Mouse (Mus musculus): Measurements from ENCODE around the gene Gm42878. TPM values are rescaled to one million over a fixed set of nuclear protein-coding genes. Genes with fewer than 3 reads are reported as not detected.

Gm42878 gene
- total and polyA plus RNA-seq, 3 experiments: 1.0 TPM; not detected in 2

GRCm38 (mm10) chr5:121566035-121566681 lies 20.9 kb upstream of the Gm42878 start:
- dilution Hi-C loops (cut with MboI; ENCODE audit: extremely low pct_ligation_motif_present, extremely low pct_unique_long_range_greater_than_20kb, low sequenced_read_pairs): no loop called here
- no peak for TF ChIP-seq CHD2 (IDR thresholded peaks at IDR 0.05; ENCODE audit: low read length)
- H3K4me1 ChIP-seq (ENCODE audit: control insufficient read depth in 1 of 2, insufficient read depth in 2 of 2): peaks cover 0 to 11% of the 10 kb centered on the region in 2 experiments; a peak in 2 of 4 replicates
- H3K9ac ChIP-seq (ENCODE audit: insufficient read depth, low read depth): no peak overlapping the region
- no peak overlapping the region for H3K4me2 ChIP-seq (ENCODE audit: insufficient read depth, low read depth, poor library complexity, severe bottlenecking)
- H3K9me3 ChIP-seq (replicated peaks; ENCODE audit: low read length): peaks cover 3% of the 10 kb centered on the region
- in situ Hi-C loops (cut with MboI; ENCODE audit: low pct_ligation_motif_present, low pct_unique_long_range_greater_than_20kb, low sequenced_read_pairs): loop anchor here (5.0 kb wide), 1 partner anchor 41 kb away; no protein-coding TSS in a partner anchor
- no peak for DNase-seq (ENCODE audit: extremely low read depth)
- H3K4me3 ChIP-seq (replicated peaks in 1 of 3; ENCODE audit: low read depth in 2 of 3, low read length in 2 of 3, poor library complexity in 1 of 3): no peak overlapping the region
- H3K27ac ChIP-seq (ENCODE audit: insufficient read depth, low read depth): no peak overlapping the region
- peaks cover 9 to 46% of the 10 kb centered on the region in 2 experiments for H3K36me3 ChIP-seq (replicated peaks in 1 of 2; ENCODE audit: control insufficient read depth in 1 of 2, insufficient read depth in 1 of 2, low read length in 1 of 2)
- no peaks in the 10 kb centered on the region for H3K27me3 ChIP-seq (replicated peaks)
- H3K79me2 ChIP-seq (replicated peaks; ENCODE audit: control insufficient read depth, extremely low read depth, insufficient read depth, poor library complexity, severe bottlenecking): no peaks in the 10 kb centered on the region

DNA sequence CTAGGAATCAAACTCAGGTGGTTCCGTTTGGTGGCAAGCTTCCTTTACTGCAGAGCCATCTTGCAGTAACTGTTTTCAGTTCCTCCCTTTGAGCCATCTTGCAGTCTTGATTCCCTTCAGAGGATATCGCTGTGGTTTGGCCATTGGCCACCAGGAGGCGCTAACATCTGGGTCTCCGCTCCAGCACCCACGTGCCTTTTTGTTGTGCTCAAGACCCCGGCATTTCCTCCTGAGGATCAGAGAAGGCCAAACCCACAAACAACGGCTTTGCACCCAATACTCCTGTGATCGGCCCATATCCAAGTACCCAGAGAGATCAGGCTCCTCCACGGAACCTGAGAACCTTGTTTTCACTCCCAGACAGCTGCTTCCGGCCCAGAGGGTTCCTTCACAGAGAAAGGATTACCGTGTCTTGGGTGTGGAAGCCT lies 19.2 kb upstream of the Gm42878 start:
- in situ Hi-C loops (cut with MboI; ENCODE audit: low pct_ligation_motif_present, low pct_unique_long_range_greater_than_20kb, low sequenced_read_pairs): no loop called here
- H3K4me1 ChIP-seq (ENCODE audit: control insufficient read depth in 1 of 2, insufficient read depth in 2 of 2): peaks cover 0 to 11% of the 10 kb centered on the region in 2 experiments; a peak in 2 of 4 replicates
- no peaks in the 10 kb centered on the region for H3K27me3 ChIP-seq (replicated peaks)
- dilution Hi-C loops (cut with MboI; ENCODE audit: extremely low pct_ligation_motif_present, extremely low pct_unique_long_range_greater_than_20kb, low sequenced_read_pairs): no loop called here
- H3K4me2 ChIP-seq (ENCODE audit: insufficient read depth, low read depth, poor library complexity, severe bottlenecking): peak overlapping the region; percentile 27; the same call in 1 of the 2 replicates
- no peak overlapping the region for H3K27ac ChIP-seq (ENCODE audit: insufficient read depth, low read depth)
- DNase-seq (ENCODE audit: extremely low read depth): peak; percentile 96
- peaks cover 3% of the 10 kb centered on the region for H3K9me3 ChIP-seq (replicated peaks; ENCODE audit: low read length)
- no peaks in the 10 kb centered on the region for H3K79me2 ChIP-seq (replicated peaks; ENCODE audit: control insufficient read depth, extremely low read depth, insufficient read depth, poor library complexity, severe bottlenecking)
- no peak overlapping the region for H3K9ac ChIP-seq (ENCODE audit: insufficient read depth, low read depth)
- H3K4me3 ChIP-seq (replicated peaks in 1 of 3; ENCODE audit: low read depth in 2 of 3, low read length in 2 of 3, poor library complexity in 1 of 3): no peak overlapping the region
- peaks cover 5 to 30% of the 10 kb centered on the region in 2 experiments for H3K36me3 ChIP-seq (replicated peaks in 1 of 2; ENCODE audit: control insufficient read depth in 1 of 2, insufficient read depth in 1 of 2, low read length in 1 of 2)
- TF ChIP-seq MYC (IDR thresholded peaks at IDR 0.05; ENCODE audit: low read depth, low read length) (peak; percentile 99), CHD2 (IDR thresholded peaks at IDR 0.05; ENCODE audit: low read length) (0 out of 2 replicates have a peak, but pooled peaks have one; percentile 5), ZNF384 (IDR thresholded peaks at IDR 0.05; ENCODE audit: low read depth, low read length) (no peak), MAX (IDR thresholded peaks at IDR 0.05; ENCODE audit: low read length) (peak; percentile 98), ETS1 (conservative IDR thresholded peaks at IDR 0.05; ENCODE audit: low read depth, low read length) (peak; percentile 37), USF2 (conservative IDR thresholded peaks at IDR 0.05; ENCODE audit: low read depth, low read length) (peak; percentile 47), HCFC1 (IDR thresholded peaks at IDR 0.05; ENCODE audit: low read depth, low read length) (no peak; the same call in 1 of the 2 replicates), NRF1 (IDR thresholded peaks at IDR 0.05; ENCODE audit: low read depth, low read length) (peak; percentile 35; the same call in 1 of the 2 replicates), BHLHE40 (IDR thresholded peaks at IDR 0.05; ENCODE audit: low read depth, low read length) (peak; percentile 93), TBP (conservative IDR thresholded peaks at IDR 0.05; ENCODE audit: low read depth, low read length) (no peak), CTCF (conservative IDR thresholded peaks at IDR 0.05 in 1 of 2, IDR thresholded peaks at IDR 0.05 in 1 of 2; ENCODE audit: low read depth in 2 of 2, low read length in 2 of 2) (peak; percentile 94 to 96), KAT2A (IDR thresholded peaks at IDR 0.05; ENCODE audit: insufficient replicate concordance, low read length) (0 out of 2 replicates have a peak, but pooled peaks have one; percentile 33), IRF4 (IDR thresholded peaks at IDR 0.05; ENCODE audit: low read depth, low read length) (peak; percentile 95), MAZ (IDR thresholded peaks at IDR 0.05; ENCODE audit: low read depth, low read length) (peak; percentile 20; the same call in 1 of the 2 replicates), SIN3A (IDR thresholded peaks at IDR 0.05; ENCODE audit: low read length) (peak; percentile 89), UBTF (IDR thresholded peaks at IDR 0.05; ENCODE audit: low read depth, low read length) (no peak), JUND (conservative IDR thresholded peaks at IDR 0.05; ENCODE audit: low read depth, low read length) (no peak), ZKSCAN1 (IDR thresholded peaks at IDR 0.05; ENCODE audit: borderline replicate concordance, low read depth, low read length) (no peak), ZC3H11A (IDR thresholded peaks at IDR 0.05; ENCODE audit: low read depth, low read length) (0 out of 2 replicates have a peak, but pooled peaks have one; percentile 40), MEF2A (IDR thresholded peaks at IDR 0.05; ENCODE audit: borderline replicate concordance, low read depth, low read length) (0 out of 2 replicates have a peak, but pooled peaks have one; percentile 51), MXI1 (IDR thresholded peaks at IDR 0.05; ENCODE audit: low read depth, low read length) (peak; percentile 97), E2F4 (IDR thresholded peaks at IDR 0.05; ENCODE audit: insufficient replicate concordance, low read depth, low read length) (no peak), POLR2A (IDR thresholded peaks at IDR 0.05; ENCODE audit: low read depth, low read length) (peak; percentile 39; the same call in 1 of the 2 replicates), NELFE (IDR thresholded peaks at IDR 0.05; ENCODE audit: low read depth, low read length) (peak; percentile 55; the same call in 1 of the 2 replicates), SMC3 (IDR thresholded peaks at IDR 0.05; ENCODE audit: low read depth, low read length) (peak; percentile 94), RAD21 (IDR thresholded peaks at IDR 0.05; ENCODE audit: low read depth, low read length) (peak; percentile 70), EP300 (IDR thresholded peaks at IDR 0.05; ENCODE audit: low read length) (peak; percentile 84), TCF12 (IDR thresholded peaks at IDR 0.05; ENCODE audit: low read depth, low read length) (peak; percentile 82; the same call in 1 of the 2 replicates), JUN (IDR thresholded peaks at IDR 0.05; ENCODE audit: insufficient read depth, low read depth, low read length) (no peak), ELF1 (IDR thresholded peaks at IDR 0.05; ENCODE audit: low read depth, low read length) (peak; percentile 57), RCOR1 (conservative IDR thresholded peaks at IDR 0.05; ENCODE audit: low read depth, low read length) (no peak)
